Mouse (Mus musculus): ENCODE measurements around the gene Ace3.

DNA sequence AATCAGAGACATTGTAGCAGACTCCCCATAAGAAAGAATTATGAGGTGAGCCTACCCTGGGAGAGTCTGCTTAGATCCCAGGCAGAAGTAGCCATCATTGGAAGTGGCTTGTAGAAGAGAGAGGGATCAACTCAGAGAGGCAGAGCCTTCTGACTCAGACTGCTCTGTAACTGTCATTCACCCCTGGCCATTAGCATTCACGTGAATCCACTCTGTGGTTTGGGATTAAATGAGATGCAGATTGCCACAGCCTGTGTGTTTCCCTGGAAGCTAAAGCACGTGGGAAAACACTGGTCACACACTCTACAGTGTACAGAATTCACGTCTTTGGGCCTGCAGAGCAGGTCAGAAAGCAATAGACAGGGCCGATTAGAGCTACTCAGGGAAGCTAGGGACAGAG, 10.0 kb upstream of the Ace3 start:
- TF ChIP-seq EP300 (IDR thresholded peaks at IDR 0.05; ENCODE audit: low read depth) (no peak), CTCF (IDR thresholded peaks at IDR 0.05; ENCODE audit: low read depth) (no peak)

Measured in liver, postnatal 0 days (tissue).